Mouse (Mus musculus): ENCODE results near the gene Tmem230. TPM values are rescaled to one million over a fixed set of nuclear protein-coding genes. Genes with fewer than 3 reads are reported as not detected.
"Not testable (repeated sequence)": the region's sequence is repeated elsewhere in the genome, so short reads cannot be mapped to it uniquely, and the experiment has no call there.

The Tmem230 gene
- polyA plus RNA-seq, 1 experiment: not detected

- TF ChIP-seq POLR2A (IDR thresholded peaks at IDR 0.05; ENCODE audit: insufficient read depth, low read depth, low read length): no peak
- TF ChIP-seq CTCF (IDR thresholded peaks at IDR 0.05; ENCODE audit: insufficient read depth, low read depth, low read length): no peak
- peaks cover 2% of the 10 kb centered on the region; the same call in 1 of the 2 replicates for H3K4me1 ChIP-seq (ENCODE audit: control insufficient read depth, insufficient read depth, low read length)
- no peak overlapping the region for H3K27ac ChIP-seq (ENCODE audit: insufficient read depth, low read depth, low read length)
- no peak overlapping the region for H3K4me3 ChIP-seq (ENCODE audit: insufficient read depth, low read depth, low read length)
- WGBS: 94% methylated on average over 3 of the region's 3 CpGs
These were observed 4.2 kb downstream of the Tmem230 start for GRCm38 (mm10) chr2:132243370-132243769.

- not testable (repeated sequence) for H3K4me1 ChIP-seq (ENCODE audit: control insufficient read depth, insufficient read depth, low read length); H3K4me3 ChIP-seq (ENCODE audit: insufficient read depth, low read depth, low read length); H3K27ac ChIP-seq (ENCODE audit: insufficient read depth, low read depth, low read length)
- 19% methylated on average over 10 of the region's 10 CpGs for WGBS
These were observed 7.2 kb downstream of the Tmem230 start for GRCm38 (mm10) chr2:132240457-132240856.

- not testable (repeated sequence) for H3K4me3 ChIP-seq (ENCODE audit: insufficient read depth, low read depth, low read length); H3K27ac ChIP-seq (ENCODE audit: insufficient read depth, low read depth, low read length); H3K4me1 ChIP-seq (ENCODE audit: control insufficient read depth, insufficient read depth, low read length)
- WGBS: 95% methylated on average over 3 of the region's 3 CpGs
These were observed 8.2 kb downstream of the Tmem230 start for GRCm38 (mm10) chr2:132239434-132239833.

- no peak overlapping the region for H3K27ac ChIP-seq (ENCODE audit: insufficient read depth, low read depth, low read length)
- no peak for TF ChIP-seq CTCF (IDR thresholded peaks at IDR 0.05; ENCODE audit: insufficient read depth, low read depth, low read length)
- TF ChIP-seq POLR2A (IDR thresholded peaks at IDR 0.05; ENCODE audit: insufficient read depth, low read depth, low read length): no peak
These were observed 11.6 kb downstream of the Tmem230 start for GRCm38 (mm10) chr2:132235975-132236374.

GRCm38 (mm10) chr2:132235291-132235690 is 12.3 kb downstream of the Tmem230 start:
- Histone ChIP-seq H3K27ac (ENCODE audit: insufficient read depth, low read depth, low read length) (no peak overlapping the region), H3K4me3 (ENCODE audit: insufficient read depth, low read depth, low read length) (no peak overlapping the region), H3K4me1 (ENCODE audit: control insufficient read depth, insufficient read depth, low read length) (no peaks in the 10 kb centered on the region)
- WGBS: 88% methylated on average over 2 of the region's 2 CpGs
- no peak for TF ChIP-seq CTCF (IDR thresholded peaks at IDR 0.05; ENCODE audit: insufficient read depth, low read depth, low read length)
- TF ChIP-seq POLR2A (IDR thresholded peaks at IDR 0.05; ENCODE audit: insufficient read depth, low read depth, low read length): no peak

More at GRCm38 (mm10) chr2:132235975-132236374, 11.6 kb downstream of the Tmem230 start:
- WGBS: 83% methylated on average over 7 of the region's 7 CpGs
- no peak overlapping the region for H3K4me3 ChIP-seq (ENCODE audit: insufficient read depth, low read depth, low read length)
- H3K4me1 ChIP-seq (ENCODE audit: control insufficient read depth, insufficient read depth, low read length): no peaks in the 10 kb centered on the region

GRCm38 (mm10) chr2:132233985-132234765 is 13.4 kb downstream of the Tmem230 start:
- H3K4me3 ChIP-seq (ENCODE audit: insufficient read depth, low read depth, low read length): no peak overlapping the region
- no peak for TF ChIP-seq CTCF (IDR thresholded peaks at IDR 0.05; ENCODE audit: insufficient read depth, low read depth, low read length)
- TF ChIP-seq POLR2A (IDR thresholded peaks at IDR 0.05; ENCODE audit: insufficient read depth, low read depth, low read length): no peak
- H3K27ac ChIP-seq (ENCODE audit: insufficient read depth, low read depth, low read length): no peak overlapping the region
- WGBS: 81% methylated on average over 16 of the region's 16 CpGs
- H3K4me1 ChIP-seq (ENCODE audit: control insufficient read depth, insufficient read depth, low read length): no peaks in the 10 kb centered on the region

- TF ChIP-seq POLR2A (IDR thresholded peaks at IDR 0.05; ENCODE audit: insufficient read depth, low read depth, low read length): no peak
- TF ChIP-seq CTCF (IDR thresholded peaks at IDR 0.05; ENCODE audit: insufficient read depth, low read depth, low read length): no peak
- 77% methylated on average over 3 of the region's 3 CpGs for WGBS
- H3K4me3 ChIP-seq (ENCODE audit: insufficient read depth, low read depth, low read length): no peak overlapping the region
- no peaks in the 10 kb centered on the region for H3K4me1 ChIP-seq (ENCODE audit: control insufficient read depth, insufficient read depth, low read length)
- no peak overlapping the region for H3K27ac ChIP-seq (ENCODE audit: insufficient read depth, low read depth, low read length)
These were observed 15.1 kb downstream of the Tmem230 start for GRCm38 (mm10) chr2:132232413-132232945.

- 79% methylated on average over 4 of the region's 4 CpGs for WGBS
- no peak overlapping the region for H3K27ac ChIP-seq (ENCODE audit: insufficient read depth, low read depth, low read length)
These were observed 23.2 kb downstream of the Tmem230 start for GRCm38 (mm10) chr2:132224359-132224758.

GRCm38 (mm10) chr2:132221611-132222073 is 26.0 kb downstream of the Tmem230 start:
- 27% methylated on average over 11 of the region's 11 CpGs for WGBS
- 0 out of 2 replicates have a peak overlapping the region, but pooled peaks have one; percentile 7 for H3K4me3 ChIP-seq (ENCODE audit: insufficient read depth, low read depth, low read length)
- H3K27ac ChIP-seq (ENCODE audit: insufficient read depth, low read depth, low read length): peak overlapping the region; percentile 94
- no peak for TF ChIP-seq CTCF (IDR thresholded peaks at IDR 0.05; ENCODE audit: insufficient read depth, low read depth, low read length)
- 0 out of 2 replicates have a peak, but pooled peaks have one; percentile 14 for TF ChIP-seq POLR2A (IDR thresholded peaks at IDR 0.05; ENCODE audit: insufficient read depth, low read depth, low read length)
- peaks cover 19% of the 10 kb centered on the region for H3K4me1 ChIP-seq (ENCODE audit: control insufficient read depth, insufficient read depth, low read length)

More at GRCm38 (mm10) chr2:132224359-132224758, 23.2 kb downstream of the Tmem230 start:
- Histone ChIP-seq H3K4me3 (ENCODE audit: insufficient read depth, low read depth, low read length) (no peak overlapping the region), H3K4me1 (ENCODE audit: control insufficient read depth, insufficient read depth, low read length) (peaks cover 9% of the 10 kb centered on the region)
- no peak for TF ChIP-seq POLR2A (IDR thresholded peaks at IDR 0.05; ENCODE audit: insufficient read depth, low read depth, low read length)

All from olfactory bulb, adult 2 months (tissue).